Mouse (Mus musculus): ENCODE measurements at regions not wholly inside any gene's neighbourhood (a gene's known extent, or its start where the extent isn't known, plus 50 kb on each side); places are given as distances from the start of the nearest gene placed in this dataset.

GRCm38 (mm10) chr7:110715545-110715944 is 52.5 kb upstream of the Ampd3 start:
- DNase-seq (ENCODE audit: low spot score) = peak; percentile 32

- no peak for DNase-seq (ENCODE audit: low spot score)
These were observed 50.9 kb upstream of the Ampd3 start for GRCm38 (mm10) chr7:110717104-110717503.

Measured in left cerebral cortex, adult 11 months (tissue).